Mouse (Mus musculus) cortical plate, adult 2 months (tissue): ENCODE data around the gene Txnrd2. TPM values are rescaled to one million over a fixed set of nuclear protein-coding genes. Genes with fewer than 3 reads are reported as not detected.

Source experiments
- H3K27ac ChIP-seq: fragments of 200-500 bp; 2 replicates; pipeline ENCODE4 v1.5.1; 2012; ENCODE audit warnings: low read length, control low read depth, inconsistent platforms; ENCODE audit not compliant: insufficient read depth
- H3K4me1 ChIP-seq: fragments of 200-500 bp; 2 replicates; pipeline ENCODE4 v1.6.1; 2011; ENCODE audit warnings: low read length; ENCODE audit not compliant: control insufficient read depth, insufficient read depth
- H3K4me3 ChIP-seq: fragments of 200-500 bp; 2 replicates; pipeline ENCODE4 v1.5.1; 2011; ENCODE audit warnings: mild to moderate bottlenecking, low read length, control low read depth; ENCODE audit not compliant: insufficient read depth
- CTCF ChIP-seq: fragments of 200-500 bp; IDR thresholded peaks from 2 replicates; pipeline ENCODE4 v1.5.1; 2011; ENCODE audit warnings: mild to moderate bottlenecking, control low read depth, low read length; ENCODE audit not compliant: insufficient read depth; ENCODE audit errors: extremely low read depth
- POLR2A ChIP-seq: fragments of 200-500 bp; IDR thresholded peaks from 2 replicates; pipeline ENCODE4 v1.6.1; 2011; ENCODE audit warnings: mild to moderate bottlenecking, low read length, control low read depth; ENCODE audit not compliant: insufficient read depth; ENCODE audit errors: extremely low read depth
- polyA plus RNA-seq: library from polyadenylated mRNA; depleted of rRNA; stranded (reverse); fragments of >200 nt; gene quantifications from 2 replicates; pipeline ENCODE4 v1.2.3, GENCODE M21; 2012

The Txnrd2 gene
- polyA plus RNA-seq, 1 experiment, result 22.4 TPM

DNA sequence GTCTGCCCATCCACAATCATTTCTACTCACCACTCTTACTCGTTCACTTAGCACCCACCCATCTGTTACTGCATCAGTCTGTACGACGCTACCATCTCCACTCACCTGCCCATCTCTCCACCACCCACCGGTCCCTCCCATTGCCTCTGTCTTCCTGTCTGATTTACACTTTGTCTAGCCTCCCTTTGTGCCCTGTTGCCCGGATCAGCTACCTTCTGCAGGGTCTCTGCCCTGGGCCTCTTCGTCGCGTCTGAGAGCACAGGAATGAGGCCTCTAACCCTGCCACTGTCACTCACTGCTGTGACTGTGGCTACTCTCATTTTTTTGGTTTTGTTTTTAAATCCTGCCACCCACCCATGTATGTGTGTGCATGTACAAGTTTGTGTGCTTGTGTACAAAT lies 41.5 kb upstream of the Txnrd2 start:
- no peak for TF ChIP-seq POLR2A
- no peak for TF ChIP-seq CTCF
- no peak overlapping the region for H3K27ac ChIP-seq
- peaks cover 5% of the 10 kb centered on the region for H3K4me1 ChIP-seq

DNA sequence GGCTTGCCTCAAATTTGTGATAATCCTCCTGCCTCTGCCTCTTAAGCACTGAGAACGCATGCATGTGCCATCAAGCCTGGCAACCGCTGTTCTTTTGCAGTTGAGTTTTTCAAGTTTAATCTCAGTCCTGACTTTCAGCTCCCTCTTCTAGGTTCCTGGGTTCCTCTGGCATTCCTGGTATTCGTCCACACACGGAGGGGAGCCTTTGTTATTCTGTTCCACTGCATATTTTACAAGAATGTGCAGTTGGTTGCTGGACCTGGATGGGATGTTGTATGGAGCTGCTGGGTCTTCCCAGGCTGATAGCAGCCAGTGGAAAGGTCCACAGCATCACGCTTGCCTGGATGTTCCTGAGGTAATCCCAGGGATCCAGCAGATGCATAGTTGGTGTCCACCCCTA lies 40.8 kb upstream of the Txnrd2 start:
- TF ChIP-seq POLR2A (no peak), CTCF (no peak)
- Histone ChIP-seq H3K4me3 (no peak overlapping the region), H3K27ac (no peak overlapping the region), H3K4me1 (peaks cover 5% of the 10 kb centered on the region)

More for the DNA sequence above, 41.5 kb upstream of the Txnrd2 start:
- no peak overlapping the region for H3K4me3 ChIP-seq

DNA sequence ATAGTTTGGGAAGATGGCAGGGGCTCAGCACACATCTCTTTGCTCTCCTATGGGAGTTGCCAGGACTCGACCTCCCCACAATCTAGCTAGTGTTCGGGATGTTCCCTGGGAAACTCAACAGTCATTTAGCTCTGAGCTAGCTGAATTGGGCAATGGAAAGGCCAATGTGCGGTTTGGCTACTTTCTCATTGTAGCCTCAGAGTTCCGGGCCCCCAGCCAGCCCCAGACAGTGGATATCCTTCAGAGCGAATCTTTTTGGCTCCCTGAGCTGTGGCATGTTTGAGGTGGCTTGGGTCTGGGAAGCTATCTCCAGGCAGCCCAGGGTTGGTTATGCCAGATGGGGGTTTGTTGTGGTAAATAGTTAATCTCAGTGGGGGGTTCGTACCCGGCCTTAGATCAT lies 39.7 kb upstream of the Txnrd2 start:
- Histone ChIP-seq H3K4me1 (peaks cover 5% of the 10 kb centered on the region), H3K27ac (no peak overlapping the region)
- TF ChIP-seq POLR2A, result no peak

DNA sequence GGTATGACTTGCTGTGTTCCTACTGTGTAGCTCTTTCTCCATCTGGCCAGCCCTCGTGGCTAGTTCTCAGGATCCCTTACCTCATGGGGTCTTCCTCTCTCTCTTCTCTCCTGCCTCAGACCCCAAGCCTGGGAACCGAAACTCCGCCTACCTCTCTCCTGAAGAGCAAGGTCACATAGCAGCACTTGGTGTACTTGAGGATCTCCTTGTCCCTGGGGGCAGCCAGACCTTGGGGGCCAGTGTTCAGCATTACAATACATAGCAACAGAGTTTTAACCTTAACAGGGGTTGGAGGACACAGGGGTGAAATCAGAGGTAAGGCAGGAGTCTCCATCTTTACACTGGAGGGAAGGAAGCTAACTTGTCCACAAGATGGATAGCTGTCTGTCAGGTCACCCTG lies 39.2 kb upstream of the Txnrd2 start:
- peaks cover 5% of the 10 kb centered on the region for H3K4me1 ChIP-seq
- H3K27ac ChIP-seq, result no peak overlapping the region
- TF ChIP-seq CTCF (no peak), POLR2A (no peak)
- H3K4me3 ChIP-seq, result no peak overlapping the region

More for the DNA sequence above, 39.7 kb upstream of the Txnrd2 start:
- H3K4me3 ChIP-seq, result no peak overlapping the region

DNA sequence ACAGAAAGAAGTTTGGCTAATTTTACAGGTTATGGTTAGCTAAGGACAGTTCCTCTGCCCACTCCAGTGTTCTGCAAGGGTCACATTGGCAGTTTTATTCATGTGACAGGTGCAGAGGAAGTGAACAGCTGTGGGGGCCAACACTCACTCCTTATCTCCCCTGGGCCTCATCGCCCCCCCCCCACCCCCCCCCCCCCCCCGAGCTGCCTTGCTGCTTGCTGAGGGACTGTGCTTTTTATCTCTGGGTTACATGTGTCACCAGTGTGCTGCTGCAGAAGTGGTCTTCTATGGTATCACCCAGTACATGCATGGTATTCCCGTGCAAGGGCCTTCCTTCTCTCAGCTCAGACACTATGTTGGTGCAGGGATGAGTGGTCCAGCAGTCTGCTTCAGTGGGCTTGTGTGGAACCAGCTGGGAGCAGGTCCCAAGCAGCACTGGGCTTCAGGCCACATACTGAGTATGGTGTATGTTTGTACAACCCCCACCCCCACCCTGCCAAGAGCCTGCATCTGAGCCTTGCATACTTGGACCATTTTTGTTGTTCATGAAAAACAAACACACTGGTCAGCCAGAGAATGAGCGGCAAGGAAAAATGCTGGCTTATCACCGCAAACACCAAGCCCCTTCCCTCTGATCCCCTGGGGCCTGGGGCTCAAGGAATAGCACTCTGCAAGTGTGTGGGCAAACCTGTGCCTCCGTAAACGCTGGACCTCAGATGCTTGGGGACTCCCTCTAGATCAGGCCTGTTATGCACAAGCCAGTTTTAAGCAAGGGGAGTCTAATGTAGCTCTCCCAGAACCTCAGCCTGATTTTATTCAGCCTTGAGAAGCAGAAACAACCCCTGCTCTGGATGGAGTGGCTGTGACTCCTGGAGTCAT lies 38.2 kb upstream of the Txnrd2 start:
- TF ChIP-seq POLR2A (no peak), CTCF (no peak)
- H3K27ac ChIP-seq, result no peak overlapping the region
- peaks cover 5% of the 10 kb centered on the region for H3K4me1 ChIP-seq
- no peak overlapping the region for H3K4me3 ChIP-seq

DNA sequence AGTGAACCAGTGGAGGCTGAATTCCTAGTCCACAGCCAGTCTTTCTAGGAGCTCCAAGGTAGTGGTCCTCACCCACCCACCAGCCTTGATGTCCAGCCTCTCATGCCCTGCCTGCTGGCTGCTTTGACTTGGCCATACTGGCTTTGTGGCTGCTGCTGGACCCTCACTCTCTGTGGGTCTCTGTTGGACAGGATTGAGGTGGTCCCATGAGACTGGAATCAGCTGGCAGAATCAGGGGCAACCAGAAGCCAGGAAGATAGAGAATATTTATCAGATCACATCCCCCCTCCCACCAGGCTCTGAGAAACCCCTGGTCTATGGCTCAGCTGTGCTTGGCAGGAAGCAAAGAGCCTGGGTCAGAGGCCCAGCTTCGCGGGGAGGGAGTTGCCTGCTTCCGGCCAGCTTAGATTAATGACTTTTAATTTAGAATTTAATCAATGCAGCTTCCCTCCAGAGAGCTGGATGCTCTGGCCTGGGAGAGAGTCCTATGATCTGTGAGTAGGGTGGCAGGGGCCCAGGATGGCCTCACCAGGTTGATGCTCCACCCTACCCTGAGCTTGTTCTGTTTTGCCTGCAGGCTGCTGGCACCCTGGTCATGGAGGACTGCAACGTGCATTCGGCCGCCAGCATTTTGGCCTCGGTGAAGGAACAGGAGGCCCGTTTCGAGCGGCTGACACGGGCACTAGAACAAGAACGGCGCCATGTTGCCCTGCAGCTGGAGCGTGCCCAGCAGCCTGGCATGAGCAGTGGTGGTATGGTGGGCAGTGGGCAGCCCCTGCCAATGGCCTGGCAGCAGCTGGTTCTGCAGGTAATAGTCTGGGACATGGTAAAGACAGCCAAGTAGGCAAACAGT lies 37.4 kb upstream of the Txnrd2 start:
- Histone ChIP-seq H3K4me3 (no peak overlapping the region), H3K27ac (no peak overlapping the region), H3K4me1 (peaks cover 5% of the 10 kb centered on the region)
- TF ChIP-seq CTCF, result no peak
- TF ChIP-seq POLR2A, result no peak

DNA sequence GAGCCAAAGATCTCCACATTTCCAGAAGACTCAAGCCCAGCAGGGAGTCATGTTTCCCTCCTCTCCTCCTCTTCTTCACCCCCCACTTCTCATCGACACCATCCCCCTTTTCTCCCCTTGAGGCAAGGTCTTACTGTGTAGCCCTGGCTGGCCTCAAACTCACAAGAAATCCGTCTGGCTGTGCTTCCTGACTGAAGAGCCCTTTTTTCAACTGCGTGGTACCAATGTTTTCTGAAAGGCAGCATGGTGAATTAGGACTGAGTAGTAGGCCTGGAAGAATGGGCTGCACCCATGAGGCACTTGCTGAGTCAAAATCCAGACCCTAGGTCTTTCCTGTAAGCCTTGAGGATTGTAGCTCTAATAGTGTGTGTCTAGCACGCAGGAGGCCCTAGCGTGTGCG lies 35.8 kb upstream of the Txnrd2 start:
- Histone ChIP-seq H3K4me3 (no peak overlapping the region), H3K27ac (no peak overlapping the region), H3K4me1 (0 out of 2 replicates have a peak, but pooled peaks cover 1% of the 10 kb centered on the region)
- no peak for TF ChIP-seq POLR2A
- TF ChIP-seq CTCF, result no peak

DNA sequence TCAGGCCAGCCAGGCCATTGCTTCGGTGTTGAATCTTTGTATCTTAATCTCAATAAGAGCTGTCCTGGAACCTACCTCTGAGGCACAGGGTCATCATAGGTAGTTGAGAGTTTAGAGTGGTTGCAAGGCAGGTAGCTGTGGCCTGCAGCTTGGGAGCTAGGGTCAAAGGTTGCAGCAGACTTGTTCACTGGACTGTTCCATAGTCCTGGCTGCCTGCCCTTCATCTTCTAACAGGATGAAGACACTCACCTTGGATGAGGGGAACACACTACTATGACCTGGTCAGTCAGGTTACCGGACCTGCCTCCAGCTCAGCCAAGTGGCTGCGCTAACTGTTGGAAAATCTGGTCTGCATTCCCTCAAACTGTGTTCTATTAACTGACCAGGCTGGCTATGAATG lies 35.1 kb upstream of the Txnrd2 start:
- Histone ChIP-seq H3K27ac (no peak overlapping the region), H3K4me3 (no peak overlapping the region), H3K4me1 (peaks cover 3% of the 10 kb centered on the region; the same call in 1 of the 2 replicates)
- TF ChIP-seq POLR2A (no peak), CTCF (no peak)

DNA sequence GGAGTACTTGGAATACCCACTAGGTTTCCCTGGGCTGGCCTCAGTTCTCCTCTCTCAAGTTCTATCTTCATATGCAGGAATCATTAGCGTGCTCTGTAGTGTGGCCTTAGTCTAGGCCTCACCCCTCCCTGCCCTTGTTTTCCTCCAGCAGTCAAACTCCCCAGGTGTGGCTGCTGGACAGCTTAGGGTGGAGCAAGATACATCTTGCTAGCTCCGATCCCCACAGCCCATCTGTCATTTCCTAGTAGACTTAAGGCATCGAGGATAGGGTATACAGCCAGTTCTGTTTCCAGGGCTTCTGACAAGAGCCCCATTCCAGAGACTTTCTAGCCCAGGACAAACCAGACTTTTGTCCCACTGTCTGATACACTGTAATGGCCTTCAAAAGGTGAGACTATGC lies 34.5 kb upstream of the Txnrd2 start:
- TF ChIP-seq CTCF, result no peak
- no peak for TF ChIP-seq POLR2A
- Histone ChIP-seq H3K27ac (no peak overlapping the region), H3K4me1 (peaks cover 4% of the 10 kb centered on the region; the same call in 1 of the 2 replicates), H3K4me3 (no peak overlapping the region)
